Mouse (Mus musculus): Measurements from ENCODE around the gene Eif2a.

- TF ChIP-seq POLR2A (IDR thresholded peaks at IDR 0.05; ENCODE audit: insufficient read depth, low read length) (no peak), EP300 (IDR thresholded peaks at IDR 0.05; ENCODE audit: insufficient read depth, low read depth, low read length) (no peak)
Measured at GRCm38 (mm10) chr3:58503720-58504333, 21.8 kb upstream of the Eif2a start.
